Mouse (Mus musculus) C2C12 (cell line): ENCODE results near the gene Dcaf15.

Experiments used
- CTCF ChIP-seq: IDR thresholded peaks from one replicate; pipeline ENCODE4 v1.5.1; 2011; ENCODE audit not compliant: control insufficient read depth, insufficient read depth, insufficient read length
- FOSL1 ChIP-seq: IDR thresholded peaks from one replicate; pipeline ENCODE4 v1.8.0; 2011; ENCODE audit warnings: mild to moderate bottlenecking, low read length; ENCODE audit not compliant: poor library complexity, insufficient read depth, severe bottlenecking
- MAX ChIP-seq: IDR thresholded peaks from one replicate; pipeline ENCODE4 v1.6.1; 2011; ENCODE audit warnings: mild to moderate bottlenecking, control low read depth
- MYOD1 ChIP-seq: IDR thresholded peaks from one replicate; pipeline ENCODE4 v1.6.1; 2011; ENCODE audit warnings: low read depth; ENCODE audit not compliant: control insufficient read depth, insufficient read length
- MYOG ChIP-seq: IDR thresholded peaks from one replicate; pipeline ENCODE4 v1.6.1; 2011; ENCODE audit not compliant: control insufficient read depth, insufficient read length; ENCODE audit errors: extremely low read depth
- USF1 ChIP-seq: IDR thresholded peaks from one replicate; pipeline ENCODE4 v1.6.1; 2011; ENCODE audit warnings: low read depth, mild to moderate bottlenecking, control low read depth, moderate library complexity

DNA sequence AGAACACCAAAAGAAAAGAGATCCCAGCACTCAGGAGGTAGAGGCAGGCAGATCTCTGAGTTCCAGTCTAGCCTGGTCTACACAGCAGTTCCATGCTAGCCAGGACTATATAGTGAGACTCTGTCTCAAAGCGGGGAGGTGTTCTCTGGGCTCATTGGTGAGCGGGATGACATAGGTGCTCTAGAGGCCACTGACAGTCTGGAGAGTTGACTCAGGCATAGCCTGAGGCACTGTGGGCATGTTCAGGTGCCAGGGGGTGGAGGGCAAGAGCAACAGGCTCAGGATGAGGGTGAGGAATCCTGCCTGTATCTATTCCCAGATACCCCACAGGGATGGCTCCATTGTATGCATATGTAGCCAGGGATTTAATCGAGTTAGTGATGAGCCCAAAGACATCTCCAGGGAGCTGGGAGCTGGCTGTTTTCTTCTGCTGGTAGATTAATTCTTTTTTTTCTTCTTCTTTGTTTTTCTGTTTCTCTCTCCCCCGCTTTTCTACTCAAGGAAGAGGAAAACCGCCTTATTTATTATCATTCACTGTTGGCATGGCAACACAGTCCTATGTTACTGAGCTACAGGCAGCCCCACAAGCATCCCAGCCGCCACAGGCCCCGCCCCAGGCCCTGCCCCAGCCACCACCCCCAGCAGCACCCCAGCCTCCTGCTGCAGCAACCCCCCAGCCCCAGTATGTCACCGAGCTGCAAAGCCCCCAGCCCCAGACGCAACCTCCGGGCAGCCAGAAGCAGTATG lies 31.2 kb downstream of the Dcaf15 start:
- TF ChIP-seq USF1 (no peak), CTCF (no peak), MYOG (no peak), MYOD1 (no peak), MAX (no peak), FOSL1 (no peak)
